Mouse (Mus musculus): ENCODE results near the gene Rps7. TPM values are rescaled to one million over a fixed set of nuclear protein-coding genes. Genes with fewer than 3 reads are reported as not detected.
A peak's percentile ranks its signal among the peaks of the same experiment; 100 is the strongest.

Rps7 gene
- total and polyA plus RNA-seq, 3 experiments = 300 to 2,439 (median 476) TPM

DNA sequence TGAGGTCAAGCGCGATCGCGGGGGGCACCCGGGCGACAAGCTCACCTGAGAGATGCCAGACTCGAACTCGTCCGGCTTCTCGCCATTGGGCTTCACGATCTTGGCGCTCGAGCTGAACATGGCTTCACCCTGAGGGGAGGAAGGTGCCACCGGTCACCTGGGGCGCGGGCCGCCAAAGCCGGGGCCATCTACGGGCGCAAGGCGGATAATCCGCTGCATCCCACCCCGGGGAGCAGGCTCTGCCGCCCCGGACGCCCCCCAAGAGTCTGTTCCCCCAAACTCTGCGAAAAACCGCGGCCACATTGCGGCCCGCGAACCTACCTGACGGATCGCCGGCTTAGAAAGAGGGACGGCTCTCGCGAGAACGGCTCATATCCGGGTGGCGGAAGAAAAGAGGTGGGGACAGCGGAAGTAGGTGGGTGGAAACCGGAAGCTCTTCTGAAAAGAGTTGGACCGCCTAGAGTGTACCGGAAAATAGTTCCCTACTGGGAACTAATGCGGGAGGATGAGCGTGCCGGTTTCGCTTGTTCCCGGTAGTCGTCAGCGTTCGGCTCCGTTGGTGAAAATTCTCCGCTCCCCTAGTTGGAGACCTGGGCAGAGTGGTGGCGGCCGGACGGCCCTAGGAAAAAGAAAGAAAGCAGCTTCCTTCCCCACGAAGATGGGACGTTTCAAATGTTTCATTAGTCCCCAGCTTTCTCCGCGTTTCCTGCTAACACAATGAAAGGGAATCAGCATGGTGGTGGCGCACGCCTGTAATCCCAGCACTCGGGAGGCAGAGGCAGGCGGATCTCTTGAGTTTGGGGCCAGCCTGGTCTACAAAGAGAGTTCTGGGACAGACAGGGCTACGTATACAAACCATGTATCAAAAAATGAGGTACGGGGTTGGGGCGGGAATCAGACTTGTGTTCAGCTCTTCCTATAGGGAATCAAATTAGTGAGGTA lies at the start of gene Rps7 (continued):
- TF ChIP-seq TCF12 (IDR thresholded peaks at IDR 0.05; ENCODE audit: low read depth, low read length) (peak; percentile 86), USF1 (IDR thresholded peaks at IDR 0.05; ENCODE audit: low read depth, low read length) (0 out of 2 replicates have a peak, but pooled peaks have one; percentile 6), TBP (IDR thresholded peaks at IDR 0.05; ENCODE audit: low read depth, low read length) (peak; percentile 97), SIN3A (IDR thresholded peaks at IDR 0.05; ENCODE audit: low read length) (peak; percentile 89), CHD1 (IDR thresholded peaks at IDR 0.05; ENCODE audit: low read depth, low read length) (peak; percentile 39; the same call in 1 of the 2 replicates)

DNA sequence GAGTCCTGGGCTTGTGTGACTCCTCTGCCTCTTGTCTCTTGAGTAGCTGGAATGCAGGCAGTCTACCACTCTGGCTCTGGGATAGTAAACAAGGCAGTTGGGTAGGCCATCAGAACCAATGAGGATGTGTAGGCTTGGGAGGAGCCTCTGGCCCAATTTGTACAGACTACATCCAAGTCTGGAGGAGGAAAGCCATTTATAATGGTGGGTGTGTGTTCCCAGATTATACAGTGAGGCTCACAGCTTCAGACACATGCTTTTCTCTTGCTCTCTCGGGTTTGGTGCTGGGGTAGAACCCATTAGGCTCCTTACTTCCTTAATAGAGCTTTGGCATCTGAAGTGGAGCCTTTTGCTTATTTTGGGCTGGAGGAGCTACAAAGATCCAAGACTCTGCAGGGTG lies 48.9 kb upstream of the Rps7 start:
- no peaks in the 10 kb centered on the region for H3K9me3 ChIP-seq (replicated peaks; ENCODE audit: insufficient read depth, low read length)
- H3K4me1 ChIP-seq (ENCODE audit: control insufficient read depth in 1 of 2, insufficient read depth in 2 of 2, low read length in 2 of 2) = no peaks in the 10 kb centered on the region
- no peak for TF ChIP-seq ELF1 (IDR thresholded peaks at IDR 0.05; ENCODE audit: low read depth, low read length)
- DNase-seq (ENCODE audit: low read depth, low spot score) = no peak
- no peaks in the 10 kb centered on the region for H3K79me2 ChIP-seq (ENCODE audit: control insufficient read depth, insufficient read depth, low read length, poor library complexity)
- H3K4me3 ChIP-seq (ENCODE audit: control insufficient read depth in 1 of 2, insufficient read depth in 1 of 2, low read depth in 2 of 2, low read length in 2 of 2) = no peak overlapping the region
- no peaks in the 10 kb centered on the region for H3K27me3 ChIP-seq (ENCODE audit: control insufficient read depth in 1 of 2, insufficient read depth in 2 of 2, low read length in 2 of 2)
- H3K36me3 ChIP-seq (ENCODE audit: control insufficient read depth in 1 of 2, insufficient read depth in 2 of 2, low read length in 2 of 2) = no peaks in the 10 kb centered on the region; a peak in 1 of 4 replicates
- no peak overlapping the region for H3K9ac ChIP-seq (ENCODE audit: control insufficient read depth, low read depth, low read length, poor library complexity, severe bottlenecking)
- H3K27ac ChIP-seq (ENCODE audit: control insufficient read depth, low read depth, low read length) = no peak overlapping the region

DNA sequence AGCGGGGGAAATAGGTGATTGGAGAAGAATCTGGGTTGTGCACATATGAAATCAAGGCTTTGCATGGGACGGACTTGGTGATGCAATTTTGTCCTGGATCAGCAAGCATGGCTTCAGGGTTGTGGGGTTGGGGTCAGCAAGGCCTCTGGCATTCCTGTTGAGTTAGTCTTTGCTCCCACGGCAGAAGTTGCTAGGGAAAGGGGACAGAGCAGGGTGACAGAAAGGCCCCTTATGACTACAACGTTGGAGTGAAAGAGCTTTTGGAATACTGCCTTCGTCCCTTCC lies 40.1 kb upstream of the Rps7 start:
- peak overlapping the region; percentile 82 to 97 for H3K4me3 ChIP-seq (ENCODE audit: control insufficient read depth in 1 of 2, insufficient read depth in 1 of 2, low read depth in 2 of 2, low read length in 2 of 2)
- no peaks in the 10 kb centered on the region; a peak in 1 of 4 replicates for H3K4me1 ChIP-seq (ENCODE audit: control insufficient read depth in 1 of 2, insufficient read depth in 2 of 2, low read length in 2 of 2)
- peak overlapping the region; percentile 78 for H3K27ac ChIP-seq (ENCODE audit: control insufficient read depth, low read depth, low read length)
- H3K79me2 ChIP-seq (ENCODE audit: control insufficient read depth, insufficient read depth, low read length, poor library complexity) = peaks cover 9% of the 10 kb centered on the region
- H3K9me3 ChIP-seq (replicated peaks; ENCODE audit: insufficient read depth, low read length) = no peaks in the 10 kb centered on the region
- DNase-seq (ENCODE audit: low read depth, low spot score) = no peak
- H3K36me3 ChIP-seq (ENCODE audit: control insufficient read depth in 1 of 2, insufficient read depth in 2 of 2, low read length in 2 of 2) = peaks cover 0 to 2% of the 10 kb centered on the region in 2 experiments; a peak in 3 of 4 replicates
- TF ChIP-seq SIN3A (IDR thresholded peaks at IDR 0.05; ENCODE audit: low read length) (peak; percentile 4), JUND (IDR thresholded peaks at IDR 0.05; ENCODE audit: low read depth, low read length) (no peak)
- H3K9ac ChIP-seq (ENCODE audit: control insufficient read depth, low read depth, low read length, poor library complexity, severe bottlenecking) = peak overlapping the region; percentile 77
- H3K27me3 ChIP-seq (ENCODE audit: control insufficient read depth in 1 of 2, insufficient read depth in 2 of 2, low read length in 2 of 2) = no peaks in the 10 kb centered on the region

DNA sequence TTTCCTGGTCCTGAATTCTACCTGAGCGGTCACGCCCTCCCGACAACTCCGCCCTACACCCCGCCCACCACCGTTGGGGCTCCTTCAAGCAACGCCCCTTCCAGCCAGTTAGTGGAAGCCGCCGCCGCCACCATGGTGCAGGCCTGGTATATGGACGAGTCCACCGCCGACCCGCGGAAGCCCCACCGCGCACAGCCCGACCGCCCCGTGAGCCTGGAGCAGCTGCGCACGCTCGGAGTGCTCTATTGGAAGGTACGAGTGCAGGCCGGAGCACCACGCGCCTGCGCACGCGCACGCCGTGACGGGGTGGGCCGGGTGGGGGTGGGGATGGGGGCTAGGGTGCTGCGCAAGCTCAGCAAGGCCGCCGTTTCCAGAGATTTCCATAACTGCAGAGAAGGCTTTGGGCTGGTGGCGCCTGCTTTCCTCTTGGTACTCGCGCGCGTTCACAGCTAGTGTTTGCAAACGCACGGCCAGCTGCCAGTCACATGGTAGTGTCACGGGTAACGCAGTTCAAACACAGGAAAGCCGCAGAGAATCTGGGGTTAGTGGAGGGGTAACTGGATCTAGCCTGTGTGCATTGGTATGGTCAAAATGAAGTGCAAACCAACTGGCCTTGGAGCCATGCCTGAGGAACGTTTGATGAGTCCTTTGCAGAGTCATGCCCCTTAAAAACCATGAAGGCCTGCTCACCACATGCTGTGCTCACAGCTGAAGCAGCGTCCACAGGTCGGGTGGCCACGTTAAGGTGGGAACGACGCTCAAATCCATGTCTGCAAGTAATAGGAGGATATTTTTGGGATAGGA lies 39.6 kb upstream of the Rps7 start, which contains the start of gene Adi1:
Adi1 (plus strand) TSS at position 111 of the 804 bp plus-strand sequence.
- Histone ChIP-seq H3K36me3 (ENCODE audit: control insufficient read depth in 1 of 2, insufficient read depth in 2 of 2, low read length in 2 of 2) (peaks cover 0 to 2% of the 10 kb centered on the region in 2 experiments; a peak in 3 of 4 replicates), H3K9ac (ENCODE audit: control insufficient read depth, low read depth, low read length, poor library complexity, severe bottlenecking) (peak within 1 kb of the TSS; percentile 77), H3K9me3 (replicated peaks; ENCODE audit: insufficient read depth, low read length) (no peaks in the 10 kb centered on the region), H3K4me1 (ENCODE audit: control insufficient read depth in 1 of 2, insufficient read depth in 2 of 2, low read length in 2 of 2) (no peaks in the 10 kb centered on the region; a peak in 1 of 4 replicates), H3K4me3 (ENCODE audit: control insufficient read depth in 1 of 2, insufficient read depth in 1 of 2, low read depth in 2 of 2, low read length in 2 of 2) (peak within 1 kb of the TSS; percentile 82 to 97), H3K27me3 (ENCODE audit: control insufficient read depth in 1 of 2, insufficient read depth in 2 of 2, low read length in 2 of 2) (no peaks in the 10 kb centered on the region), H3K27ac (ENCODE audit: control insufficient read depth, low read depth, low read length) (peak within 1 kb of the TSS; percentile 78), H3K79me2 (ENCODE audit: control insufficient read depth, insufficient read depth, low read length, poor library complexity) (peaks cover 9% of the 10 kb centered on the region)
- peak; percentile 89 for DNase-seq (ENCODE audit: low read depth, low spot score)
- TF ChIP-seq POLR2AphosphoS2 (IDR thresholded peaks at IDR 0.05; ENCODE audit: low read length) = no peak
- TF ChIP-seq SIN3A (IDR thresholded peaks at IDR 0.05; ENCODE audit: low read length) = peak; percentile 60
- TF ChIP-seq NELFE (IDR thresholded peaks at IDR 0.05; ENCODE audit: low read depth, low read length) = peak; percentile 55
- peak; percentile 43; the same call in 1 of the 2 replicates for TF ChIP-seq HCFC1 (IDR thresholded peaks at IDR 0.05; ENCODE audit: low read depth, low read length)
- TF ChIP-seq MYC (IDR thresholded peaks at IDR 0.05; ENCODE audit: low read depth, low read length) = peak; percentile 60; the same call in 1 of the 2 replicates
- TF ChIP-seq USF1 (IDR thresholded peaks at IDR 0.05; ENCODE audit: low read depth, low read length) = peak; percentile 73
- TF ChIP-seq TBP (IDR thresholded peaks at IDR 0.05; ENCODE audit: low read depth, low read length) = no peak
- TF ChIP-seq USF2 (IDR thresholded peaks at IDR 0.05; ENCODE audit: borderline replicate concordance in 1 of 2, insufficient read depth in 1 of 2, low read depth in 1 of 2, low read length in 2 of 2) = no peak
- no peak for TF ChIP-seq MAX (IDR thresholded peaks at IDR 0.05; ENCODE audit: low read length)
- no peak for TF ChIP-seq JUND (IDR thresholded peaks at IDR 0.05; ENCODE audit: low read depth, low read length)
- peak; percentile 78 for TF ChIP-seq MXI1 (IDR thresholded peaks at IDR 0.05; ENCODE audit: low read depth, low read length)
- TF ChIP-seq UBTF (IDR thresholded peaks at IDR 0.05; ENCODE audit: borderline replicate concordance, insufficient read depth, low read depth, low read length) = no peak
- TF ChIP-seq MAZ (IDR thresholded peaks at IDR 0.05; ENCODE audit: low read depth, low read length) = peak; percentile 54; the same call in 1 of the 2 replicates
- TF ChIP-seq ZMIZ1 (IDR thresholded peaks at IDR 0.05; ENCODE audit: low read depth, low read length) = peak; percentile 58; the same call in 1 of the 2 replicates
- TF ChIP-seq NRF1 (IDR thresholded peaks at IDR 0.05; ENCODE audit: insufficient read depth, low read depth, low read length, poor library complexity, severe bottlenecking) = peak; percentile 81
